Mouse (Mus musculus) liver, postnatal 0 days (tissue): ENCODE measurements at regions not wholly inside any gene's neighbourhood (a gene's known extent, or its start where the extent isn't known, plus 50 kb on each side); places are given as distances from the start of the nearest gene placed in this dataset.

Source experiments
- ATAC-seq: fragments of 200-750 bp; cut with Nextera tagmentation; 2 replicates; pipeline ENCODE4 v1.8.0; 2017; ENCODE audit warnings: mild to moderate bottlenecking, moderate library complexity
- DNase-seq: peaks from one replicate; pipeline ENCODE4 v3.0.0-alpha.2; 2016
- H3K27ac ChIP-seq: fragments of 300-500 bp; sonication (generic); 2 replicates; pipeline ENCODE4 v1.5.1; 2014; ENCODE audit warnings: antibody characterized with exemption, moderate library complexity, mild to moderate bottlenecking, low read depth
- H3K27me3 ChIP-seq: fragments of 300-500 bp; sonication (generic); 2 replicates; pipeline ENCODE4 v1.6.1; 2014; ENCODE audit warnings: low read length, control low read depth, mixed read lengths; ENCODE audit not compliant: insufficient read depth
- H3K36me3 ChIP-seq: fragments of 300-500 bp; sonication (generic); replicated peaks from 2 replicates; pipeline ENCODE4 v1.6.1; 2014; ENCODE audit warnings: mild to moderate bottlenecking, control low read depth, low read length, moderate library complexity, mixed read lengths; ENCODE audit not compliant: insufficient read depth
- H3K4me1 ChIP-seq: fragments of 300-500 bp; sonication (generic); 2 replicates; pipeline ENCODE4 v1.6.1; 2014; ENCODE audit warnings: antibody characterized with exemption, mild to moderate bottlenecking, control low read depth; ENCODE audit not compliant: insufficient read depth
- H3K4me2 ChIP-seq: fragments of 300-500 bp; sonication (generic); 2 replicates; pipeline ENCODE4 v1.6.1; 2014; ENCODE audit warnings: low read depth, mild to moderate bottlenecking, low read length, moderate library complexity, mixed read lengths
- H3K4me3 ChIP-seq: fragments of 300-500 bp; sonication (generic); 2 replicates; pipeline ENCODE4 v1.5.1; 2014; ENCODE audit warnings: low read depth, low read length
- H3K9ac ChIP-seq: fragments of 300-500 bp; sonication (generic); replicated peaks from 2 replicates; pipeline ENCODE4 v1.6.1; 2014; ENCODE audit warnings: mild to moderate bottlenecking, moderate library complexity
- H3K9me3 ChIP-seq: fragments of 300-500 bp; sonication (generic); 2 replicates; pipeline ENCODE4 v1.6.1; 2016; ENCODE audit warnings: mild to moderate bottlenecking, control low read depth, low read length, mixed read lengths
- CTCF ChIP-seq: sonication (generic); IDR thresholded peaks from 2 replicates; pipeline ENCODE4 v1.5.1; 2016; ENCODE audit warnings: antibody characterized with exemption, low read depth
- EP300 ChIP-seq: IDR thresholded peaks from 2 replicates; pipeline ENCODE4 v1.6.1; 2016; ENCODE audit warnings: antibody characterized with exemption, low read depth, mild to moderate bottlenecking
- WGBS: fragments of 180-500 bp; shearing (Covaris S2); extraction: QIAGEN DNeasy Blood & Tissue Kit; methylation state at CpG from one replicate; pipeline ENCODE4 v1.1.7; 2014; ENCODE audit not compliant: insufficient replicate concordance; 5-methylcytosine and 5-hydroxymethylcytosine counted together

DNA sequence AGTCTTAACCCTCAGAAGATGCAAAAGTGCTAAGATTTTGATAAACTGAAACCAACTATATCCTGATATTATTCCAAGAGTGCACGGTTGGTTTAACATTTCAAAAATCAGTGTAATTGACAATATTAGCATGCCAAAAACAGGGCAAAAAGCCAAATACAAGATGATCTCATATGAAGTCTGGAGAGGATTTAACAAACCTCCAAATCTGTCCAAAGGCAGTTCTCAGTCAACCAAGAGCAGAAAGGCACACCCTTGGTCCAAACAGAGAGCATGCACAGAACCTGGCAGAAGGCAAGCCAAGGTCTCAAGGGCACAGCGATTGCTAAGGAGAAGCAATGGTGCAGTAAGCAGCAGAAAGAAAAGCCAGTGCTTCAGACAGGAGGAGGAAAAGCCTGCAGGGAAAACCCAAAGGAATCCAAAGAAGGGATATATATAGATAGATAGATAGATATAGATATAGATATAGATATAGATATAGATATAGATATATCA, 62.3 kb upstream of the Mast4 start:
- 50% methylated on average over 2 of the region's 2 CpGs for WGBS
- Histone ChIP-seq H3K4me1 (no peaks in the 10 kb centered on the region), H3K9ac (no peak overlapping the region), H3K9me3 (no peaks in the 10 kb centered on the region), H3K4me2 (no peak overlapping the region), H3K27ac (no peak overlapping the region), H3K27me3 (no peaks in the 10 kb centered on the region), H3K36me3 (no peaks in the 10 kb centered on the region), H3K4me3 (no peak overlapping the region)
- TF ChIP-seq EP300 (no peak), CTCF (no peak)
- no peak for DNase-seq
- ATAC-seq, result no peak

DNA sequence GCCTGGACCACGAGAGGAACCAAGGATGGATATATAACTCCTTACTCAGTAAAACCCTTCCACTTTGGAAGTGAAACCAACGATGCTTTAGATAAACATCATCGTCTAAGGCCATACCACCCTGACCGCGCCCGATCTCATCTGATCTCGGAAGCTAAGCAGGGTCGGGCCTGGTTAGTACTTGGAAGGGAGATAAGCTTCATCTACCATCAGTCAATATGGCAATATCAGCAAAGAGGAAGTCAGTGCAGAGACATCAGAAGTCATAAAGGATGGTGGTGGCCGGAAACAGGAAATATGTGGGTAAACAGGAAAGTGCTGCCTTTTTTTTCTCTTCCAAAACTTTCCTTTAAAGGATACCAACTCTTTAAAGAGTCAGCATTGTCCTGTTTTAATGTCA, 61.8 kb upstream of the Mast4 start:
- no peak overlapping the region for H3K9ac ChIP-seq
- no peak overlapping the region for H3K4me2 ChIP-seq
- DNase-seq (no peak), ATAC-seq (no peak)
- TF ChIP-seq EP300 (no peak), CTCF (no peak)
- no peaks in the 10 kb centered on the region for H3K4me1 ChIP-seq
- no peaks in the 10 kb centered on the region for H3K9me3 ChIP-seq
- H3K27me3 ChIP-seq, result no peaks in the 10 kb centered on the region
- 22% methylated on average over 9 of the region's 9 CpGs for WGBS
- no peak overlapping the region for H3K27ac ChIP-seq
- H3K36me3 ChIP-seq, result no peaks in the 10 kb centered on the region
- no peak overlapping the region for H3K4me3 ChIP-seq

DNA sequence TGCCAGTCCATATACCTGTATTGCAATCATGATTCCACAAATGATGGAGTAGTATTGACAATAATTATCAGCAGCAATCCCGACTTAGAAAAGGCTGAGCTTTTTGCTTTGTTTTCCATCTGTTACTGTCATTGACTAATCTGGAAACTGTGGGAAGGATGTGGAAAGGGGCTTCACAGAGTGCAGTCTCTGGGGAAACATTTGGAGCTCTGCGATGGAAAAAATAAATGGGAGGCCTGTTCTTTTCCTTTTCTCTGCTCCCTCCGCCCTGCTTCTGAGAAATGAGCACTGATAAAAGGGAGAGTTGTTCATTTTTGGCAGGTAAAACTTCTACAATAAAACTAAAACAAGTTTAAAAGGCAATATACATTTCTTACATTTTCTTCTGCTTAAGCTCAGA, 58.3 kb upstream of the Mast4 start:
- Histone ChIP-seq H3K4me3 (no peak overlapping the region), H3K4me2 (no peak overlapping the region), H3K27ac (no peak overlapping the region), H3K36me3 (no peaks in the 10 kb centered on the region), H3K9ac (no peak overlapping the region), H3K27me3 (no peaks in the 10 kb centered on the region), H3K4me1 (no peaks in the 10 kb centered on the region), H3K9me3 (no peaks in the 10 kb centered on the region)
- no peak for TF ChIP-seq CTCF
- TF ChIP-seq EP300, result no peak
- 51% methylated on average over 3 of the region's 3 CpGs for WGBS
- ATAC-seq, result no peak
- no peak for DNase-seq

DNA sequence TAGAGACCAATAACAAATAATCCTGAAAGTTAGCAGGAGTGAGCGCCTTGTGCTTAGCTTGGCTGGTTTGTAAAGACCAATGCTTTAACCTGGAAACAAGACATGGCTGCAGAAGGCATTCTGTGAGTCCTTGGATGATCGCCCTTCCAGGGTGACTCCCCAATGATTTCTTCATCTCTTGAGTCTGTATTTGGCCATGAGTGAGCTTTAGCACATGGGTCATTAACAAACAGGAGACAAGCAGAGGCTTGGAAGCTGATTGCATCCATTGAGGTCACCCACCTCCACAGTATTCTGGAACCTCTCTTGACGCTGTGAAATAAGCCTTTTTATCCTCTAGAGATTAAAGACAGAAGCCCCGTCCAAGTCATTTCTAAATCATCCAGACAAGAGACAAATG, 57.1 kb upstream of the Mast4 start:
- TF ChIP-seq EP300 (no peak), CTCF (no peak)
- Histone ChIP-seq H3K4me3 (no peak overlapping the region), H3K4me1 (no peaks in the 10 kb centered on the region), H3K9me3 (no peaks in the 10 kb centered on the region), H3K27ac (no peak overlapping the region), H3K4me2 (no peak overlapping the region), H3K27me3 (no peaks in the 10 kb centered on the region), H3K9ac (no peak overlapping the region), H3K36me3 (no peaks in the 10 kb centered on the region)
- DNase-seq (no peak), ATAC-seq (no peak)
- 74% methylated on average over 4 of the region's 4 CpGs for WGBS

DNA sequence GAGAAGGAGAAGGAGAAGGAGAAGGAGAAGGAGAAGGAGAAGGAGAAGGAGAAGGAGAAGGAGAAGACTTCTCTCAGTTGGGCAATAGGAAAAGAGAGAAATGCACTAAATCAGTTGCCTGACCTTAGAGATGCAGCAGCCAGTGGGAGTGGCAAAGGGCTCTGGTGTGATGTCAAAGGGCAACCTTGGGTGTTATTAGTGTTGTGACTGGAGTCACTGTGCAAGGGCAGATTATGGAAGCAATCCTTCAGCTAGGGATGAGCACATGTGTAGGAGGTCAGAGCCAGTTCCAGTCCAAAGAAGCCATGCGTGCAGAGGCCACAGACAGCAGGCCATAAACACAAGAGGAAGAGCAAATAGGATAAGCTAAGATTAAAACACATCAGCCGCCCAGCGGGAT, 56.7 kb upstream of the Mast4 start:
- no peaks in the 10 kb centered on the region for H3K4me1 ChIP-seq
- H3K27ac ChIP-seq, result no peak overlapping the region
- no peak overlapping the region for H3K4me2 ChIP-seq
- TF ChIP-seq CTCF, result no peak
- TF ChIP-seq EP300, result no peak
- DNase-seq, result no peak
- no peak overlapping the region for H3K9ac ChIP-seq
- no peaks in the 10 kb centered on the region for H3K36me3 ChIP-seq
- no peaks in the 10 kb centered on the region for H3K9me3 ChIP-seq
- H3K4me3 ChIP-seq, result no peak overlapping the region
- H3K27me3 ChIP-seq, result no peaks in the 10 kb centered on the region
- no peak for ATAC-seq
- 81% methylated on average over 3 of the region's 3 CpGs for WGBS

DNA sequence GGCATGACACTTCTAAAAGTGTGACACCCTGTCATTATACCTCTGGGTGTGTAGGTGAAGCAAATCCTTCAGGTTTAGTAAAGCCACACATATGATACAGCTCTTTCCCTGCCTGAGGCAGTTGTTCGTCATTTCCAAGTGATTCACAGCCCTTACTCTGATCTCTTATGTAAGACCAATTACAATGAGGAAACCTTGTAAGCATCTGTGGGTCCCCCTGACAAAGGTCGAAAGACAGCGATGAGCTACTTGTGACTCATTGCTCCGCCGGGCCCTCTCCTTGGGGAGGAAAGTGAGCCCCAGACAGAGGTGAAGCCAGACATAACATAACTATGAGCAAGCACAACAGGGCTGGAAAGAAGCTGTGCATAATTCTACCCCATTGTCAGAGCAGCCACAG, 52.7 kb upstream of the Mast4 start:
- 75% methylated on average over 5 of the region's 5 CpGs for whole genome bisulfite sequencing
- TF ChIP-seq EP300 (no peak), CTCF (no peak)
- DNase-seq (no peak), ATAC-seq (no peak)
- no peaks in the 10 kb centered on the region for H3K36me3 ChIP-seq
- H3K9ac ChIP-seq, result no peak overlapping the region
- H3K4me3 ChIP-seq, result no peak overlapping the region
- H3K27me3 ChIP-seq, result no peaks in the 10 kb centered on the region
- no peak overlapping the region for H3K27ac ChIP-seq
- H3K4me1 ChIP-seq, result no peaks in the 10 kb centered on the region
- H3K9me3 ChIP-seq, result no peaks in the 10 kb centered on the region
- no peak overlapping the region for H3K4me2 ChIP-seq
